Mouse (Mus musculus): ENCODE results near the gene Leng9. TPM values are rescaled to one million over a fixed set of nuclear protein-coding genes. Genes with fewer than 3 reads are reported as not detected.
A peak's percentile ranks its signal among the peaks of the same experiment; 100 is the strongest.

Leng9 gene
- polyA plus RNA-seq, 1 experiment = 8.4 TPM

DNA sequence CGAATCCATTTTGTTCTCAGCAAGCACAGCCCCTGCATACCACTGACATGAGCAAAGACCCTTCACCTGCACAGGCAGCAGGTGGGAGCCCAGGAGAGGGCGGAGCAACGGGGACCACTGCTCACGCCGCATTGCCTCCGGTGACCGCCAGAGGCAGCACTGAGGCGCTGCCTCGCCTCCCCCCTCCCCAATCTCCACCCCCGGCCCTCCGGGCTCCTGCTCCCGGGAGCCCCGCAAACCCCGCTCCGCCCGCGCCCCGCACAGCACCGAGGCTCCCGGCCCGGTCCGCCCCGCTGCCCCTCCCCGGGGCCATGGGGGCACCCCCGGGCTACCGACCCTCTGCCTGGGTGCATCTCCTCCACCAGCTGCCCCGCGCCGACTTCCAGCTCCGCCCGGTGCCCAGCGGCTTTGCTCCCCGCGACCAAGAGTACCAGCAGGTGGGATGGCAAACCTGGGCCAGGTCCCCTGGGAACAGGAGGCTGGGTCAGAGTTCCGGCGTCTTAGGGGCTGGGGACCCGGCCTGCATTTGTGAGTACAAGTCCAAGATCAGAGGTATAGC is 30.8 kb downstream of the Leng9 start, which contains the start of gene Ttyh1:
Gene Ttyh1, plus strand, starts transcription at position 65 of the 559 bp plus-strand sequence.
- H3K4me3 ChIP-seq (ENCODE audit: insufficient read depth, low read length) = peak within 1 kb of the TSS; percentile 66
- H3K27ac ChIP-seq (ENCODE audit: insufficient read depth, low read length) = peak within 1 kb of the TSS; percentile 100
- peaks cover 8% of the 10 kb centered on the region for H3K4me1 ChIP-seq (ENCODE audit: control insufficient read depth, insufficient read depth, low read length)
- TF ChIP-seq CTCF (IDR thresholded peaks at IDR 0.05; ENCODE audit: extremely low read depth, insufficient read depth, low read length) (peak; percentile 60), POLR2A (IDR thresholded peaks at IDR 0.05; ENCODE audit: extremely low read depth, insufficient read depth, low read length) (no peak)

- H3K27ac ChIP-seq (ENCODE audit: insufficient read depth, low read length) = no peak overlapping the region
- TF ChIP-seq POLR2A (IDR thresholded peaks at IDR 0.05; ENCODE audit: extremely low read depth, insufficient read depth, low read length) (no peak), CTCF (IDR thresholded peaks at IDR 0.05; ENCODE audit: extremely low read depth, insufficient read depth, low read length) (no peak)
- H3K4me3 ChIP-seq (ENCODE audit: insufficient read depth, low read length) = no peak overlapping the region
- H3K4me1 ChIP-seq (ENCODE audit: control insufficient read depth, insufficient read depth, low read length) = peaks cover 4% of the 10 kb centered on the region
Observed at GRCm38 (mm10) chr7:4117050-4117814, 32.9 kb downstream of the Leng9 start.

GRCm38 (mm10) chr7:4111766-4112165 is 38.4 kb downstream of the Leng9 start:
- Histone ChIP-seq H3K27ac (ENCODE audit: insufficient read depth, low read length) (peak overlapping the region; percentile 57; the same call in 1 of the 2 replicates), H3K4me3 (ENCODE audit: insufficient read depth, low read length) (no peak overlapping the region), H3K4me1 (ENCODE audit: control insufficient read depth, insufficient read depth, low read length) (peaks cover 1% of the 10 kb centered on the region)
- TF ChIP-seq CTCF (IDR thresholded peaks at IDR 0.05; ENCODE audit: extremely low read depth, insufficient read depth, low read length) (no peak), POLR2A (IDR thresholded peaks at IDR 0.05; ENCODE audit: extremely low read depth, insufficient read depth, low read length) (no peak)

DNA sequence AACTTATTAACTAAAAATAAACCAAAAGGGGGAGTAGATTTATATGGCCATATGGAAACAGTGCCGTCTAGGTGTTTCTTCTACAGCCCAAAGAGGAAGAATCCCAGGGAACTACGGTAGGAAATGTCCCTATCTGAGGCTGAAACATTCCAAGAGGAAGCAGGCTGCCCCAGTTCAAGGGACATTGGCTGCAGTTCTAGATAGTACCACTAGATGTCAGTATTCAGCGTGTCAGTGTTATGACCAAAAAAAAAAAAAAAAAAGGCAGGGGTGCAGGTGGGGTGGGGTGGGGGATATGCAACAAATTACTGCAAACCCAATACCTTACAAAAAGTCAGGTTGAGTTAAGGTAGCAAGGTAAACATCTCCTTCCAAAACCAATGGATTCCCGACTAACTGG is 46.8 kb downstream of the Leng9 start:
- TF ChIP-seq CTCF (IDR thresholded peaks at IDR 0.05; ENCODE audit: extremely low read depth, insufficient read depth, low read length) (peak; percentile 58), POLR2A (IDR thresholded peaks at IDR 0.05; ENCODE audit: extremely low read depth, insufficient read depth, low read length) (no peak)
- H3K27ac ChIP-seq (ENCODE audit: insufficient read depth, low read length) = no peak overlapping the region
- H3K4me1 ChIP-seq (ENCODE audit: control insufficient read depth, insufficient read depth, low read length) = no peaks in the 10 kb centered on the region; the same call in 1 of the 2 replicates
- H3K4me3 ChIP-seq (ENCODE audit: insufficient read depth, low read length) = no peak overlapping the region

- Histone ChIP-seq H3K27ac (ENCODE audit: insufficient read depth, low read length) (no peak overlapping the region), H3K4me3 (ENCODE audit: insufficient read depth, low read length) (no peak overlapping the region), H3K4me1 (ENCODE audit: control insufficient read depth, insufficient read depth, low read length) (no peaks in the 10 kb centered on the region; the same call in 1 of the 2 replicates)
- TF ChIP-seq CTCF (IDR thresholded peaks at IDR 0.05; ENCODE audit: extremely low read depth, insufficient read depth, low read length) (no peak), POLR2A (IDR thresholded peaks at IDR 0.05; ENCODE audit: extremely low read depth, insufficient read depth, low read length) (no peak)
Observed at GRCm38 (mm10) chr7:4101144-4101543, 49.0 kb downstream of the Leng9 start.

DNA sequence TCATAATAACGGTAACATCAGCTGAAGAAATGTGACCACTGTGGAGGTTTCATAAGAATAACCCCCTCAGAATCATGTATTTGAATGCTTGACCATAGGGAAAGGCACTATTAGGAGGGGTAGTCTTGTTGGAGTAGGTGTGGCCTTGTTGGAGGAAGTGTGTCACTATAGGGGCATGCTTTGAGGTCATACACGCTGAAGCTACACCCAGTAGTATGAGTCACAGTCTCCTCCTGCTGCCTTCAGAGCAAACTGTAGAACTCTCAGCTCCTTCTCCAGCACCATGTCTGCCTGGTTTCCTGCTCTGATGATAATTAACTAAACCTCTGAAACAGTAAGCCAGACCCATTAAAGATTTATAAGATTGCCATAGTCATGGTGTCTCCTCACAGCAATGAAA is 51.3 kb downstream of the Leng9 start:
- no peak overlapping the region for H3K4me3 ChIP-seq (ENCODE audit: insufficient read depth, low read length)
- H3K27ac ChIP-seq (ENCODE audit: insufficient read depth, low read length) = no peak overlapping the region
- TF ChIP-seq CTCF (IDR thresholded peaks at IDR 0.05; ENCODE audit: extremely low read depth, insufficient read depth, low read length) (no peak), POLR2A (IDR thresholded peaks at IDR 0.05; ENCODE audit: extremely low read depth, insufficient read depth, low read length) (no peak)
- H3K4me1 ChIP-seq (ENCODE audit: control insufficient read depth, insufficient read depth, low read length) = no peaks in the 10 kb centered on the region; the same call in 1 of the 2 replicates

DNA sequence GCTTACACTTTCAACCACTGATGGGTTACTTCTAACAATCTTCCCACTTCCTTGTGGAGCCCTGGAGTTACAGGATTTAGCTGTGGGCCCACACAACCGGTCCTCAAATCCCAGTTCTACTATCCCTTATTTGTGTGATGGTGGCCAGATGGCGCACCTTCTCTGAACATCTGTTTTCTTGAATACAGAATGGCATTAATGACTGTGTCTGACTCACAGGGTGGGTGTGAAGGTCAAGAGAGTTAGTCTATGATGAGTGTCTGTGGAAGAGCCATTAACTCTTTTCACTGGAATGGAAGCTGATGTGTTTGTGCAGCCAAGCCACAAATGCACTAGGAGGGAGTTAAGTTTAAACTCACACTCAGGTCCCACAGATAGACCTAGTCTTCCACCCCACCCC is 51.9 kb downstream of the Leng9 start:
- TF ChIP-seq CTCF (IDR thresholded peaks at IDR 0.05; ENCODE audit: extremely low read depth, insufficient read depth, low read length) = no peak
- no peak for TF ChIP-seq POLR2A (IDR thresholded peaks at IDR 0.05; ENCODE audit: extremely low read depth, insufficient read depth, low read length)
- no peaks in the 10 kb centered on the region; the same call in 1 of the 2 replicates for H3K4me1 ChIP-seq (ENCODE audit: control insufficient read depth, insufficient read depth, low read length)
- no peak overlapping the region for H3K4me3 ChIP-seq (ENCODE audit: insufficient read depth, low read length)

More for the DNA sequence above, 51.9 kb downstream of the Leng9 start:
- no peak overlapping the region for H3K27ac ChIP-seq (ENCODE audit: insufficient read depth, low read length)

Other genes with a start within 250 kb of the Leng9 start
- gene Lilra6, start 234.9 kb downstream of the Leng9 start, polyA plus RNA-seq (2012; rRNA removed) = 0.06 TPM in 1 of 2 replicates, not detected in the other
- 9.3 and 11.1 TPM in 2 replicates for gene Lair1, start 87.2 kb downstream of the Leng9 start, polyA plus RNA-seq (2012; rRNA removed)
- gene Ttyh1, start 31.0 kb downstream of the Leng9 start, polyA plus RNA-seq (2012; rRNA removed) = 817 and 841 TPM in 2 replicates
- gene Leng8, start 13.3 kb downstream of the Leng9 start, polyA plus RNA-seq (2012; rRNA removed) = 481 and 484 TPM in 2 replicates
- gene Cdc42ep5, start 14.5 kb upstream of the Leng9 start, polyA plus RNA-seq (2012; rRNA removed) = 3.7 and 4.8 TPM in 2 replicates
- 0.13 TPM in 2 replicates for gene Lilra5, start 87.4 kb upstream of the Leng9 start, polyA plus RNA-seq (2012; rRNA removed)
- not detected in 2 replicates for gene Ncr1, start 187.3 kb upstream of the Leng9 start, polyA plus RNA-seq (2012; rRNA removed)
- not detected in 2 replicates for gene Gp6, start 247.4 kb upstream of the Leng9 start, polyA plus RNA-seq (2012; rRNA removed)

Data from cortical plate, adult 2 months (tissue).